Mouse (Mus musculus) liver, embryonic 11.5 days (tissue): Measurements from ENCODE around the gene Etl4. TPM values are rescaled to one million over a fixed set of nuclear protein-coding genes. Genes with fewer than 3 reads are reported as not detected.

Experiments
- ATAC-seq: fragments of 200-750 bp; cut with Nextera tagmentation; replicated peaks from 2 replicates; pipeline ENCODE4 v1.8.0; 2017; ENCODE audit warnings: moderate number of reproducible peaks, mild to moderate bottlenecking, moderate TSS enrichment, moderate library complexity; ENCODE audit not compliant: low FRiP score
- DNase-seq: peaks from one replicate; pipeline ENCODE4 v3.0.0-alpha.2; 2017; ENCODE audit warnings: low spot score
- H3K27ac ChIP-seq: fragments of 300-500 bp; sonication (generic); 2 replicates; pipeline ENCODE4 v1.5.1; 2014; ENCODE audit warnings: mild to moderate bottlenecking, low read depth, low read length, control low read depth
- H3K27me3 ChIP-seq: fragments of 300-500 bp; sonication (generic); replicated peaks from 2 replicates; pipeline ENCODE4 v1.6.1; 2014; ENCODE audit warnings: low read length, mixed read lengths; ENCODE audit not compliant: control insufficient read depth, insufficient read depth
- H3K36me3 ChIP-seq: fragments of 300-500 bp; sonication (generic); 2 replicates; pipeline ENCODE4 v1.6.1; 2014; ENCODE audit warnings: mild to moderate bottlenecking, low read length, moderate library complexity, mixed read lengths; ENCODE audit not compliant: control insufficient read depth, insufficient read depth
- H3K4me1 ChIP-seq: fragments of 300-500 bp; sonication (generic); replicated peaks from 2 replicates; pipeline ENCODE4 v1.6.1; 2014; ENCODE audit warnings: low read length, mixed read lengths; ENCODE audit not compliant: control insufficient read depth, insufficient read depth
- H3K4me2 ChIP-seq: fragments of 300-500 bp; sonication (generic); 2 replicates; pipeline ENCODE4 v1.6.1; 2014; ENCODE audit warnings: mild to moderate bottlenecking, control low read depth, moderate library complexity
- H3K4me3 ChIP-seq: fragments of 300-500 bp; sonication (generic); 2 replicates; pipeline ENCODE4 v1.5.1; 2014; ENCODE audit warnings: low read depth, low read length, control low read depth
- H3K9ac ChIP-seq: fragments of 300-500 bp; sonication (generic); 2 replicates; pipeline ENCODE4 v1.6.1; 2014; ENCODE audit warnings: low read depth, low read length, control low read depth
- H3K9me3 ChIP-seq: fragments of 300-500 bp; sonication (generic); 2 replicates; pipeline ENCODE4 v1.6.1; 2016; ENCODE audit warnings: low read length, inconsistent platforms, mixed read lengths; ENCODE audit not compliant: control insufficient read depth
- WGBS: fragments of 180-500 bp; shearing (Covaris S2); extraction: QIAGEN DNeasy Blood & Tissue Kit; methylation state at CpG from one replicate; pipeline ENCODE4 v1.1.7; 2014; 5-methylcytosine and 5-hydroxymethylcytosine counted together
- polyA plus RNA-seq: library from polyadenylated mRNA; unstranded; fragments of >200 nt; fragmentation: Nextera tagmentation; extraction: Ambion mirVana; gene quantifications from 2 replicates; pipeline ENCODE4 v1.2.1, GENCODE M21; 2014

Gene Etl4
- polyA plus RNA-seq, 1 experiment from 2014 or later = 17.9 TPM

DNA sequence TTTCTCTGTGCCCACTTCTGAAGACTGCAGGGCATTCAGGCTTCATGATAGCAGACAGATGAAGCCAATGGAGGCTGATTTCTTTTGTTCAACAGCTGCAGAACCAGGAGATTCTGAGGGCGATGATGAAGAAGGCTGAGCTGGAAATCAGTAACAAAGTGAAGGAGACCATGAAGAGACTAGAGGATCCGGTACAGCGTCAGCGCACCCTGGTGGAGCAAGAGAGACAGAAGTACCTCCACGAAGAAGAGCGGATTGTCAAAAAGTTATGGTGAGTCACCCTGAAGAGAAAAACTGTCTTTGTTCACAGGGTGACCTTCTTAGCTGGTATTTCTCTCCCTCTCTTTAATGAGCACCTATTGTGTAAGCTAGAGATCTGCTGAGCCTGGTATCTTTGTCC, 868.4 kb downstream of the Etl4 start:
- no peak overlapping the region for H3K27ac ChIP-seq
- no peak overlapping the region for H3K4me2 ChIP-seq
- no peaks in the 10 kb centered on the region for H3K9me3 ChIP-seq
- H3K9ac ChIP-seq = no peak overlapping the region
- 83% methylated on average over 6 of the region's 6 CpGs for WGBS
- no peak for ATAC-seq
- no peaks in the 10 kb centered on the region for H3K4me1 ChIP-seq
- no peaks in the 10 kb centered on the region for H3K36me3 ChIP-seq
- DNase-seq = no peak
- no peak overlapping the region for H3K4me3 ChIP-seq
- H3K27me3 ChIP-seq = no peaks in the 10 kb centered on the region

DNA sequence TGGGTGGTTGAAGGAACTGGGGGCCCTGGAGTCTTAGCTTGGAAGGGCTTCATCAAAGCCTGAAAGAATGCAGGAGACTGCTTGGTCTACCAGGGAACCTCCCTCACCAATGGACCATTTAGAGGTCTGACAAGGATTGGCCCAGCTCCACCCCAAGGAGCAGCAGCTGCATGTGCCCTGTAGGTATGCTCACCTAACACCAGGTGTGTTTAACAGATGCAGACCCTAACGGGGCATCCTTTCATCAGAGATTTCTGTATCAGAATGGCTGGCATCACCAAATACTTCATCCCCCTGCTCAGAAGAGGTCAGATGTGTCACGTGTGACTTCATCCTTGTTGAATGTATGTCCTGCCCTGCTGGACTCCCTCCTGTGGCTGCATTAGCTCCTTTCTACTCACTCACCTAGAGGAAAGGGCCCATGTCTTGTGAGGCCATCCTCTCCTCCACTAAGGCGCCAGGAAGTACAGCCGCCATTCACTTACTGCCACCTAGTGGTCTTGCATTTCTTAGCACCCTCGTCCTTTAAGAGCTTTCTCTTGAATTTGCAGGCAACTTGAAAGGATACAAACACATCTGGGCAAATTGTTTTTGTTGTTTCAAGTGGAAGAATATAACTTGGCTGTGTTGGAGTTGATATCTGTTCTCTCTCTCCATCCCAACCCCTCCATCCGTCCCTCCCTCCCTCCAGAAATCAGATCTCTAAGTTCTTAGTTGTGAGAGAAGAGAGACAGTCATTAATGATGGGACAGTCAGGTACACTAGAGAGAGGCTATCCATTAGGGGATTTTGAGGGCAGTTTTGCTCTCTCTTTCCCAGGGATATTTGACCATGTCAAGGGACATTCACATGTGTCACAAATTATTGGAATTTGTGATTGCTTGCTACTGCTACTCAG, 870.2 kb downstream of the Etl4 start:
- no peak overlapping the region for H3K27ac ChIP-seq
- no peaks in the 10 kb centered on the region for H3K4me1 ChIP-seq
- no peak overlapping the region for H3K4me3 ChIP-seq
- ATAC-seq (no peak), DNase-seq (no peak)
- H3K4me2 ChIP-seq = no peak overlapping the region
- H3K9ac ChIP-seq = no peak overlapping the region
- H3K36me3 ChIP-seq = no peaks in the 10 kb centered on the region
- H3K27me3 ChIP-seq = no peaks in the 10 kb centered on the region
- 39% methylated on average over 6 of the region's 6 CpGs for WGBS
- H3K9me3 ChIP-seq = no peaks in the 10 kb centered on the region

GRCm38 (mm10) chr2:20801236-20801890, 891.8 kb downstream of the Etl4 start:
- H3K9ac ChIP-seq = no peak overlapping the region
- no peak for ATAC-seq
- no peak overlapping the region for H3K4me2 ChIP-seq
- no peak for DNase-seq
- WGBS = 72% methylated on average over 8 of the region's 8 CpGs
- H3K4me1 ChIP-seq = no peaks in the 10 kb centered on the region
- H3K9me3 ChIP-seq = no peaks in the 10 kb centered on the region
- H3K27me3 ChIP-seq = no peaks in the 10 kb centered on the region
- no peak overlapping the region for H3K27ac ChIP-seq
- no peak overlapping the region for H3K4me3 ChIP-seq
- no peaks in the 10 kb centered on the region; the same call in 1 of the 2 replicates for H3K36me3 ChIP-seq

GRCm38 (mm10) chr2:20811506-20811905, 901.9 kb downstream of the Etl4 start:
- DNase-seq (no peak), ATAC-seq (no peak)
- Histone ChIP-seq H3K27me3 (no peaks in the 10 kb centered on the region), H3K4me3 (no peak overlapping the region), H3K36me3 (no peaks in the 10 kb centered on the region), H3K27ac (no peak overlapping the region), H3K4me2 (no peak overlapping the region), H3K4me1 (no peaks in the 10 kb centered on the region), H3K9me3 (no peaks in the 10 kb centered on the region), H3K9ac (no peak overlapping the region)
- 84% methylated on average over 8 of the region's 8 CpGs for WGBS

GRCm38 (mm10) chr2:20813986-20814385, 904.4 kb downstream of the Etl4 start:
- Histone ChIP-seq H3K9ac (no peak overlapping the region), H3K27ac (no peak overlapping the region), H3K27me3 (no peaks in the 10 kb centered on the region), H3K4me2 (no peak overlapping the region), H3K4me1 (no peaks in the 10 kb centered on the region), H3K9me3 (no peaks in the 10 kb centered on the region), H3K4me3 (no peak overlapping the region), H3K36me3 (no peaks in the 10 kb centered on the region)
- no peak for DNase-seq
- 77% methylated on average over 2 of the region's 2 CpGs for WGBS
- no peak for ATAC-seq

- Histone ChIP-seq H3K4me2 (no peak overlapping the region), H3K27ac (no peak overlapping the region), H3K36me3 (no peaks in the 10 kb centered on the region), H3K4me1 (no peaks in the 10 kb centered on the region), H3K27me3 (no peaks in the 10 kb centered on the region), H3K9ac (no peak overlapping the region), H3K4me3 (no peak overlapping the region), H3K9me3 (no peaks in the 10 kb centered on the region)
- DNase-seq (no peak), ATAC-seq (no peak)
- WGBS = 76% methylated on average over 7 of the region's 7 CpGs
These were observed 908.6 kb downstream of the Etl4 start for GRCm38 (mm10) chr2:20818226-20818625.

DNA sequence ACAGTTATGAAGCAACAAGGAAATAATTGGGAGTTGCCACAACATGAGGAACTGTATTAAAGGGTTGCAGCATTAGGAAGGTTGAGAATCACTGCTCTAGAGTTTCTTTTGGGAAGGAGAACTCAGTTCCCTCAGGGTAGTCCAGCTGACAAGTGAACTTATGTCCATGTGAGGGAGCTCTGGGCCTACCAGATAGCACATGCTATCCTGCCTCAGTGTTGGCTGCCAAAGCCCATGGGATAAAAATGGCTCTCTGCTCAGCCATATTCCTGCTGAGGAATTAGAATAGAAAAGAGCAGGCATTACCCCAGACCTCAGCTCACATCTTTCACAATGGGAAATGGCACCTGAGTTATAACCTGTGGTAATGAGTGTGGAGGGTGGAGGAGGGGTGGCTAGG, 916.7 kb downstream of the Etl4 start:
- DNase-seq = no peak
- ATAC-seq = no peak
- H3K36me3 ChIP-seq = no peaks in the 10 kb centered on the region

GRCm38 (mm10) chr2:20830882-20831281, 921.3 kb downstream of the Etl4 start:
- no peak overlapping the region for H3K4me2 ChIP-seq
- no peak for ATAC-seq
- no peaks in the 10 kb centered on the region for H3K4me1 ChIP-seq
- no peaks in the 10 kb centered on the region for H3K36me3 ChIP-seq
- no peak overlapping the region for H3K27ac ChIP-seq
- no peak overlapping the region for H3K9ac ChIP-seq
- no peak overlapping the region for H3K4me3 ChIP-seq
- 79% methylated on average over 3 of the region's 3 CpGs for WGBS
- no peaks in the 10 kb centered on the region for H3K9me3 ChIP-seq
- no peak for DNase-seq
- H3K27me3 ChIP-seq = no peaks in the 10 kb centered on the region

More for the DNA sequence above, 916.7 kb downstream of the Etl4 start:
- Histone ChIP-seq H3K4me3 (no peak overlapping the region), H3K27me3 (no peaks in the 10 kb centered on the region), H3K27ac (no peak overlapping the region), H3K4me1 (no peaks in the 10 kb centered on the region), H3K9me3 (no peaks in the 10 kb centered on the region), H3K4me2 (no peak overlapping the region), H3K9ac (no peak overlapping the region)
